Mouse (Mus musculus) myocyte (in vitro differentiated cells): ENCODE results near the gene Asb16.

Experiments used
- CEBPB ChIP-seq: IDR thresholded peaks from 2 replicates; pipeline ENCODE4 v1.6.1; 2011; ENCODE audit warnings: mild to moderate bottlenecking, moderate library complexity; ENCODE audit not compliant: poor library complexity, insufficient read depth, severe bottlenecking
- MYOD1 ChIP-seq, 3 experiments: IDR thresholded peaks; one replicate each; pipeline ENCODE4 v1.6.1; 2011; ENCODE audit warnings: control low read depth in 2 of 3, low read depth in 2 of 3, mild to moderate bottlenecking in 2 of 3, moderate library complexity in 1 of 3; ENCODE audit not compliant: insufficient read length in 2 of 3, control insufficient read depth in 1 of 3
- MYOG ChIP-seq, 3 experiments: IDR thresholded peaks; one replicate each; pipeline ENCODE4 v1.6.1; 2011; ENCODE audit warnings: control low read depth in 2 of 3, low read depth in 2 of 3, mild to moderate bottlenecking in 2 of 3; ENCODE audit not compliant: insufficient read length in 2 of 3, control insufficient read depth in 1 of 3, insufficient read depth in 1 of 3
- POLR2A ChIP-seq: IDR thresholded peaks from one replicate; pipeline ENCODE4 v1.6.1; 2011; ENCODE audit warnings: low read depth, mild to moderate bottlenecking, control low read depth, moderate library complexity; ENCODE audit not compliant: insufficient read length
- SRF ChIP-seq: IDR thresholded peaks from one replicate; pipeline ENCODE4 v1.6.1; 2011; ENCODE audit warnings: low read depth; ENCODE audit not compliant: control insufficient read depth, insufficient read length
- USF1 ChIP-seq: IDR thresholded peaks from one replicate; pipeline ENCODE4 v1.6.1; 2011; ENCODE audit warnings: low read depth, mild to moderate bottlenecking, control low read depth, moderate library complexity

GRCm38 (mm10) chr11:102327839-102328238 lies 59.3 kb downstream of the Asb16 start:
- no peak for TF ChIP-seq POLR2A
- no peak for TF ChIP-seq USF1
- TF ChIP-seq CEBPB: no peak
- no peak for TF ChIP-seq MYOG (IDR thresholded peaks at IDR 0.05; ENCODE audit: control insufficient read depth in 1 of 3, insufficient read depth in 1 of 3, insufficient read length in 2 of 3, low read depth in 2 of 3)
- TF ChIP-seq SRF: no peak
- no peak for TF ChIP-seq MYOD1 (IDR thresholded peaks at IDR 0.05; ENCODE audit: control insufficient read depth in 1 of 3, insufficient read length in 2 of 3, low read depth in 2 of 3)
